Mouse (Mus musculus) Patski (cell line): ENCODE measurements around the gene Dpp10. TPM values are rescaled to one million over a fixed set of nuclear protein-coding genes. Genes with fewer than 3 reads are reported as not detected.

ENCODE experiments used
- ATAC-seq: fragments of 100-300 bp; one replicate; pipeline ENCODE4 v1.8.0; 2021
- CTCF ChIA-PET: fragments of 350-600 bp; sonication (Branson Sonifier 250); formaldehyde crosslinking; loops from one replicate; lab custom pipeline; 2022; ENCODE audit warnings: inconsistent platforms; lab: Charles Lee
- POLR2A ChIA-PET: fragments of 350-600 bp; sonication (Branson Sonifier 250); formaldehyde crosslinking; loops from one replicate; lab custom pipeline; 2022; ENCODE audit warnings: antibody characterized with exemption, inconsistent platforms; lab: Charles Lee
- DNase-seq: peaks from one replicate; pipeline ENCODE4 v3.0.0-alpha.2; 2011; ENCODE audit warnings: low read depth, low spot score
- H3K27me3 ChIP-seq: fragments of 371-371 bp; one replicate; pipeline ENCODE4 v1.5.1; 2021
- CTCF ChIP-seq: fragments of 100-300 bp; IDR thresholded peaks from one replicate; pipeline ENCODE4 v1.5.1; 2021
- in situ Hi-C: fragments of 300-500 bp; cut with MboI; formaldehyde crosslinking; loops from 3 replicates; pipeline ENCODE4 v1.11.1; 2018; ENCODE audit warnings: low pct_unique_long_range_greater_than_20kb, mixed read lengths
- polyA plus RNA-seq: library from polyadenylated mRNA; unstranded; gene quantifications from one replicate; pipeline ENCODE4 v1.2.3, GENCODE M21; 2021

Gene Dpp10
- polyA plus RNA-seq, 1 experiment from 2014 or later, result under 0.01 TPM

- ChIA-PET CTCF (no interaction called here), POLR2A (no interaction called here)
- no peaks in the 10 kb centered on the region for H3K27me3 ChIP-seq
- TF ChIP-seq CTCF, result no peak
- in situ Hi-C loops, result no loop called here
- no peak for DNase-seq
- no peak for ATAC-seq
Measured at GRCm38 (mm10) chr1:123985324-123986024, 59.9 kb downstream of the Dpp10 start.

GRCm38 (mm10) chr1:123978597-123978996, 66.8 kb downstream of the Dpp10 start:
- in situ Hi-C loops, result no loop called here
- no peak for TF ChIP-seq CTCF
- POLR2A ChIA-PET, result no interaction called here
- no peaks in the 10 kb centered on the region for H3K27me3 ChIP-seq
- no peak for DNase-seq
- CTCF ChIA-PET, result no interaction called here
- no peak for ATAC-seq

GRCm38 (mm10) chr1:123974621-123975020, 70.7 kb downstream of the Dpp10 start:
- peak; percentile 51 for TF ChIP-seq CTCF
- ChIA-PET CTCF (no interaction called here), POLR2A (no interaction called here)
- no peak for ATAC-seq
- no peak for DNase-seq
- H3K27me3 ChIP-seq, result no peaks in the 10 kb centered on the region
- in situ Hi-C loops, result no loop called here

DNA sequence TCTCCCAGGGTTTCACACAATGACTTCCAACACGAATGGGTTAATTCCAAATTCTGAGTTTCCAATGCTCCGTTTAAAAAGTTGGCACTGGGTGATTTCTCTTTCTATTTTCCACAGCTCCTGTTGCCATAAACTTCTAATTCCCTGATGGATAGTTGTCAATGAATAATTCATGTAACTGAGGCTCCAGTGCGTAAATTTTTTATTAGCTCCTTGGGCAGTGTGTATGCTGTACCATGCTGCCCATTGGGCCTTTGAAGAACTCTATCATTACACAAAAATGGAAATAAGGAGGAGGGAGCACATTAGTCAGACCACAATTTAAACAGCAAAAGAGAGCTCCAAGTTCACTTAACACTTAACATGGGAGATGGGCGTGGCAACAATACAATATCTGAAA, 99.2 kb downstream of the Dpp10 start:
- no peaks in the 10 kb centered on the region for H3K27me3 ChIP-seq
- in situ Hi-C loops, result no loop called here
- DNase-seq (no peak), ATAC-seq (no peak)
- ChIA-PET POLR2A (no interaction called here), CTCF (no interaction called here)
- TF ChIP-seq CTCF, result no peak

DNA sequence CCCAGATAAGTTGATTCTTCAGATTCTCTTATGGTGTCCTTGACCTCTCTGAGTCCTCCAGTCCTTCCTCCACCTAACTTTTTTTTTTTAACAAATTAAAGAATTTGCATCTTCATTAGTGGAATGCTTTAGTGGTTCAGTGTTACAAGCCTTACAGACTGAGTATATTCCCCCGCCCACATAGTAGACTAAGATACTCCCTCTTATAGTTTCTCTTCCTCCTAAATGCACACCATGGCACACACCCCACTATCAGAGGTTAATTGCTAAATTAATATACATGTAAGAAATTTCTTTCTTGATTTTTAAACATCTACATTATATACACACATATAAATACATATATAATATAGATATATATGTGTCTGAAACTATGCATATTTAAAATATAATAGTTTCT, 104.5 kb downstream of the Dpp10 start:
- no peaks in the 10 kb centered on the region for H3K27me3 ChIP-seq
- DNase-seq, result no peak
- TF ChIP-seq CTCF, result no peak
- ATAC-seq, result no peak
- in situ Hi-C loops, result no loop called here
- ChIA-PET CTCF (no interaction called here), POLR2A (no interaction called here)

DNA sequence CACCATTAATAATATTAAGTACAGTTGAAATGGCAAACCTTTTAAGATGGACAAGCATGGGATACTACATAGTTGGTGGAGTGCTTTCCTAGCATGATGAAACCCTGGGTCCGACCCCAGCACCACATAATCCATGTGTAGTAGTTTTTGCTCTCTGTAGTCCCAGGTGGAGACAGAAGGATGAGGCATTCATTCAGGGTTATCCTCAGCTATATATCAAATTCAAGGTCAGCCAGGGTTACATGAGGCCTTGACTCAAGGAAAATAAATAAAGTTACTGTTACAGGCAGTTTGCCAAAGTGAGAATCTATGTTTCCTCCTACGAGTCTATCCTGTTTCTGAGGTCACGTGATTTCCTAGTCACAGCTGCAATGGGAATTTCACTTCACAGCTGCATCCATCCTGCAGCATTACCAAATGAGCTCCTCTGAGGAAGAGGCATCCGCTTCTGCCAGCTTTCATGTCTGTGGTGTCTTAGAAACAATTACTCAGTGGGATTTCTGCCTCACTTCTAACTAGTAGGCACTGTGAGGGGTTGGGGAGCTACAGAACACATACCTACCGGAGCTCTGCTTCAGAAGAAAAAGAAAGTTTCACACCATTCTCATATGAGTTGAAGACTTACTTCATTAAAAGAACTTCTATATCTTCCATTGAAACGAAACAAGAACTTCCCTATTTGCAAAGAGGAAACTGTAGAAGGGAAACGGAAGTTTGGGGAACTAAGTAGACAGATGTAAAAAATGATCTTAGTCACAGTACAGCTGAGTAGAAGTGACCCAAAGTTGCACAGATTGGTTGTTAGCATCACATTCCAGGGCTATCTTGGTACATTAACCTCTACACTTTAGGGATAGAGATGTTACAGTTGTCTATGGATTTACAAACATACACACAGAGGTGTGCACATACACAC, 111.3 kb downstream of the Dpp10 start:
- in situ Hi-C loops, result no loop called here
- ChIA-PET POLR2A (no interaction called here), CTCF (no interaction called here)
- TF ChIP-seq CTCF, result no peak
- no peak for ATAC-seq
- no peak for DNase-seq
- no peaks in the 10 kb centered on the region for H3K27me3 ChIP-seq

DNA sequence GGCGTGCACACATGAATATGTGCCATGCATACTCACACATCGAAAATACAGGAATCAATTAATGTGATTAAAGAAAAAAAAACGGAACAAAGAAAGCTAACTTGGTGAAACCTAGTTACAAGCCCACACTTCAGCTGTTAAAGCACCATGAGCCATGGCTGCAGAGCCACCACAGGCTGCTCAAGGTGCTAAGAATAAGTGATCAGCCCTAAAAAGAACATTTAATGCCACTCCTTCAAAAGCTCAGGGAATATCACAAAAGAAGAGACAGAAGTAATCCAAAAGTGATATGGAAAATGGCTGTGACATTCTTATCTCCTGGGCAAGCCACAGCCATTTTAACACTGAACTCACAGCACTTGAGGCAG, 117.4 kb downstream of the Dpp10 start:
- in situ Hi-C loops, result no loop called here
- no peak for ATAC-seq

DNA sequence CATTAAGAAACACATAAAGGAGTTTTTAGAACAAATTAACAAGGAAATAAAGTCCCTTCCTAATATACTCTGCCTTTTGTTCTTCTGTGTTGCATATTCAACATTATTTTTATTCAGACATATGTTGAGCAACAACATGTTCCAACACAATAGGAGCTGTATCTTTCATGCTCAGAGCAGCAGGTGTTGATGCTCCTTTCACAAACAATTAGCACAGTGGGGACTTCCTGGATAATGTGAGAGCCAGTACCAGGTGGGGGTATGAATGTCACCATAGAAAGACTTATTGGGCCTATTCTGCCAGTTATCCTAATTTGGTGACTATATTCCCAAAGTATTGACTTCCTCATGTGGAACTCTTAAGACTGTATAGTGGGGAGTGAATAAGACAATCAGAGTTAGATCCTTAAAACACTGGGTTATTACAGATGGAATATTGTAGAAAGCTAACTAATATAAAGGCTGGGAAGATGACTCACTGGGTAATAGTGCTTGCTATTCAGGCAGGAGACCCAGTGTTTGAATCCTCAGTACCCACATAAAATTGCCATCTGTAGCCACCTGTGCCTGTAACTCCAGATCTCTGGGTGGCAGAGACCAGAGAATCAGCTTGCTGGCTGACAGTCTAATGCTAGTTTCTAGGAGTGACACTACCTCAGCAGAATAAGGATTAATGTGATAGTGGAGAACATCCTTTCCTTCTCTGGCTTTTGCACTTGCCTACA, 117.9 kb downstream of the Dpp10 start:
- ATAC-seq, result no peak
- no peak for TF ChIP-seq CTCF
- POLR2A ChIA-PET, result no interaction called here
- in situ Hi-C loops, result no loop called here
- no peaks in the 10 kb centered on the region for H3K27me3 ChIP-seq
- CTCF ChIA-PET, result no interaction called here
- DNase-seq, result no peak

More for the DNA sequence above, 117.4 kb downstream of the Dpp10 start:
- no peak for DNase-seq
- TF ChIP-seq CTCF, result no peak
- ChIA-PET CTCF (no interaction called here), POLR2A (no interaction called here)
- no peaks in the 10 kb centered on the region for H3K27me3 ChIP-seq

DNA sequence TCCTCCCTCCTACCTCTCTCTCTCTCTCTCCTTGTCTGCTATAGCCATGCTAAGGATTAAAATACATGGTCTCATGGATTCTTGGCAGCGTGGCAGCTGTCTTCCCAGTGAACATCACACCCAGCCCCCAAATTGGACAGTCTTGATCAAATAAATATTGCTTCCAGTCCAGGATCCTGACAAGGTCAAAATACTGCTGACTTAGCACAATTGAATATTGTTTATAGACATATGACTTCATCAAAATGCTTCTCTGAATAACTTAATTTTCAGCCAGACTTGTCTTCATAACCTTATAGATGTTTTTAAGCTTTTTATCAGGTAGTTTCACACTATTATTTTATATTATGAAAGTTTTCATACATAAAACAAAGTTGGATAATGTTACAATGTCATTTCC, 120.5 kb downstream of the Dpp10 start:
- no peak for ATAC-seq
- H3K27me3 ChIP-seq, result no peaks in the 10 kb centered on the region
- POLR2A ChIA-PET, result no interaction called here
- TF ChIP-seq CTCF, result no peak
- in situ Hi-C loops, result no loop called here
- no peak for DNase-seq
- CTCF ChIA-PET, result no interaction called here

- no peak for TF ChIP-seq CTCF
- ChIA-PET POLR2A (no interaction called here), CTCF (no interaction called here)
- no peaks in the 10 kb centered on the region for H3K27me3 ChIP-seq
- DNase-seq, result no peak
- ATAC-seq, result no peak
- in situ Hi-C loops, result no loop called here
Measured at GRCm38 (mm10) chr1:123923907-123924306, 121.5 kb downstream of the Dpp10 start.

- TF ChIP-seq CTCF, result no peak
- in situ Hi-C loops, result no loop called here
- POLR2A ChIA-PET, result no interaction called here
- DNase-seq (no peak), ATAC-seq (no peak)
- no peaks in the 10 kb centered on the region for H3K27me3 ChIP-seq
- CTCF ChIA-PET, result no interaction called here
Measured at GRCm38 (mm10) chr1:123919606-123920005, 125.8 kb downstream of the Dpp10 start.
